Mouse (Mus musculus) heart, adult 18-20 months (tissue): Measurements from ENCODE around the gene Hpd. TPM values are rescaled to one million over a fixed set of nuclear protein-coding genes. Genes with fewer than 3 reads are reported as not detected.
A peak's percentile ranks its signal among the peaks of the same experiment; 100 is the strongest.
"Not testable (repeated sequence)": the region's sequence is repeated elsewhere in the genome, so short reads cannot be mapped to it uniquely, and the experiment has no call there.

Experiments used
- DNase-seq, 2 experiments: peaks; one replicate each; pipeline ENCODE4 v3.0.0; 2021 to 2022; ENCODE audit warnings: mixed read lengths in 1 of 2
- long read RNA-seq, 2 experiments: library from polyadenylated mRNA; stranded (forward); transcript quantifications; one replicate each; pipeline ENCODE4 v2.0.0; 2021
- total RNA-seq, 2 experiments: library from RNA; stranded (reverse); gene quantifications; 2 replicates each; pipeline ENCODE4 v1.2.3; 2021

Hpd gene
- total RNA-seq = under 1 TPM in 1 of 2 experiments, not detected in 1; 0.51 TPM
- long read RNA-seq, experiment 1 = 0 reads
- long read RNA-seq, experiment 2 = 0 reads

DNA sequence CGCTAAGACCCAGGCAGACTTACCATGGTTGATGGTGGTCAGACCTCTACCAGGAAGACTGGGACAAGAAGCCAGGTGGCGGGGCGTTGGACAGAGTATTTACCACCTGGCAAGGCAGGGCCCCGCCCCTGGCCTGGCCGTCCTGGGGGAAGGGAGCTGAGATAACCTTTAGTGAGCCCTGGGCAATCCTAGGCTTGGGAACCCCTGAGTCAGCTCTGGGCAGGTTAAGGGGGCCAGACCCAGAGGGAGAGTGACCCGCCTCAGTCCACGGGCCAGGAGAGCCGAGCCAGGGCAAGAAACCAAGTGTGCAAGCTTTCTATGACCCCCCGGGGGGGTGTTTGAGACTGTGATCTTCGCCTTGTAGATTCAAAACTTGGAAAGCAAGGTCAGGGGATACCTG, at the start of gene Hpd:
Gene Hpd (minus strand): TSS at position 77 of the 400 bp plus-strand sequence.
- no peak for DNase-seq

DNA sequence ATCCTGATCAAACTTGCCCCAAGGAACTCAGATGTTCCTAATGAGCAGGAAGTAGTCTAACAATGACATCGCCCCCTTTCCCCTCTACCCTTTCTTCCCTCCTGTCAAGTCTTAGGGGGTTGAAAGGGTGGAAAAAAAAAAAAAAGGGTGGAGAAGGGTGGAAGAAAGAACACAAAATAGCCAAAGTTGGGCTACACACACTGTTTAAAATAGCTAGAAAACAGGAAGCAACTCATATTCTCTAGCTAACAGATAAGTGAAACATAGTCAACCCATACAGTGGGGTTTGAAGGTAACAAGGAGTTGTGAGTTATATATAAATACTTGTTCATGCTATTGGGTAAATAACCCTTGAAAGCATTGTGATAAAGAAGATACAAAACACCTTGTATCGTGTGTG, 49.7 kb upstream of the Hpd start:
- no peak for DNase-seq

GRCm38 (mm10) chr5:123229296-123229695, 46.8 kb upstream of the Hpd start:
- no peak for DNase-seq

DNA sequence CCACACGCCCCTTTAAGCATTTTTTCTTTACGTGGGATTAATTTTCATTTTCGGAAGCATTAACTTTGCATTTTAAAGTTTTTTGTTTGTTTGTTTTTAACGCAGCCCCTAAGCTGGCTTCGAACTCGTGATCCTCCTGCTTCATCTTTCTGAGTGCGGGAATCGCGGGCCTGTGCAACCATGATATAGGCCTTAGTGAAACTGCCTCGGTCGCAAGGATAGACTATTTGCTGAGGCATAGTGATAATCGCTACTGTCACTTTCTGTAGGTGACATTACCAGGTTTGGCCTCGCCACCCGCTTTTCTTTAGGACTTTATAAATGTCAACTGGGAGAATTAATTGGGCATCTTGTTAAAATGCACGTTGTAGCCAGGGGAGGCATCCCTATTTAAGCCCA, 46.0 kb upstream of the Hpd start:
- DNase-seq = no peak

DNA sequence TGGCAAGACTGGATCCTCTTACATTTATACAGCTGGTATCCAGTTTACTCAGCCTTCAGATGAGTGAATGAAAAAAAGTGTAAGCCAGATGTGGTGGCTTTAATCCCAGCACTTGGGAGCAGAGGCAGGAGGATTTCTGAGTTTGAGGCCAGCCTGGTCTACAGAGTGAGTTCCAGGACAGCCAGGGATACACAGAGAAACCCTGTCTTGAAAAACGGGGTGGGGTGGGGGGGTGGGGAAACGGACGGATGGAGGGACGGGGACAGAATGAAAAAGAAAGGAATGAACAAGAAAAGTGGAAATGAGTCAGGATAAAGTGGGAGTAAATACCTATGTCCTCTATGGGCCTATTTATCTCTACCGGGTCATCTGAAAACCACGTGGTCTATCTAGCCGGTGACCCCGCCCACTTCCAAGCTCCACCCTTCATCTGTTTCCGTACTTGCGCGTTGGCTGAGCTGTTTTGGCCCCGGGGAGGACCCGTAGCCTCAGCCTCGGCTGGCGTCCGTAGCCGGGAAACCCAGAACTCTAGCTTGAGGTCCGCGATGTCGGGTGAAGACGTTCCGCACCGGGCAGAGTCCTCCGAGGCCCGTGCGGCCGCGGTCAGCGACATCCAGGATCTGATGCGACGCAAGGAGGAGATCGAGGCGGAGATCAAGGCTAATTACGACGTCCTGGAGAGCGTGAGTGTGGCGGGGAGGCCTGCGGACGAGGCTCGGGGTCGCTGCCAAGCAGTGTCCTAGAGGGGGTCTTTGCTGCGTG, 45.4 kb upstream of the Hpd start:
- peak; percentile 95 to 96 for DNase-seq

- DNase-seq = no peak
Observed at GRCm38 (mm10) chr5:123226851-123227250, 44.3 kb upstream of the Hpd start.

DNA sequence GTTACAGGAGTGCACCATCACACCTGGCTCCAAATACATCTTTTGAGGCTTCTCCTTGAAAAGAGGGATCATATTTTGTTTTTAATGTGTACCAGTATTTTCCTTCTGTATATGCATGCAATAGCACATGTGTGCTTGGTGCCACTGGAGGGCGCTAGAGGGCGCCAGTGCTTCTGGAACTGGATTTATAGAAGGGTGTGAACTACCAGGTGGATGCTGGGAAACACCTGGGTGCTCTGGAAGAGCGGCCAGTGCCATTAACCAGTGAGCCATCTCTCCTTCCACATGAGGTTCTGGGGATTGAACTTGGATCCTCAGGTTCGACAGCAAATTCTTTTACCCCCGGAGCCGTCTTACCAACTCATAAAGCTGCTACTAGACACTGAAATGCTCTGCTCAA, 41.3 kb upstream of the Hpd start:
- not testable (repeated sequence) for DNase-seq

DNA sequence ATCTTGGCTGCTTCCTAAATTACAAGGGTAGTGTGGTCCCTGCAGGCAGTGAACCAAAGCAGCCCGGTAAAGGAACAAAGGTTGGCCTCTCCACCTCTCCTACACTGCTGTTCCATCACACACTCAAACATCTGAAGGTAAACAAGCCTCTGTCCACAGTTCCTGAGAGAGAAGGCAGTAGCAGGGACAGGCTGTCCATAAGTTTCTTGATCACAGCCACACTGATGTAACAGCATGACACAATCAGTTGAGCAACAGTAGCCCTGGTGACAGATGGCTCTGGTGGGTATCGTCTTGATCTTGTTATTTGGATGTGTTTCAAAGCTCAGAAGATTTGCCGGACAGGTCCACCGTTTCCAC, 40.5 kb upstream of the Hpd start:
- no peak for DNase-seq

DNA sequence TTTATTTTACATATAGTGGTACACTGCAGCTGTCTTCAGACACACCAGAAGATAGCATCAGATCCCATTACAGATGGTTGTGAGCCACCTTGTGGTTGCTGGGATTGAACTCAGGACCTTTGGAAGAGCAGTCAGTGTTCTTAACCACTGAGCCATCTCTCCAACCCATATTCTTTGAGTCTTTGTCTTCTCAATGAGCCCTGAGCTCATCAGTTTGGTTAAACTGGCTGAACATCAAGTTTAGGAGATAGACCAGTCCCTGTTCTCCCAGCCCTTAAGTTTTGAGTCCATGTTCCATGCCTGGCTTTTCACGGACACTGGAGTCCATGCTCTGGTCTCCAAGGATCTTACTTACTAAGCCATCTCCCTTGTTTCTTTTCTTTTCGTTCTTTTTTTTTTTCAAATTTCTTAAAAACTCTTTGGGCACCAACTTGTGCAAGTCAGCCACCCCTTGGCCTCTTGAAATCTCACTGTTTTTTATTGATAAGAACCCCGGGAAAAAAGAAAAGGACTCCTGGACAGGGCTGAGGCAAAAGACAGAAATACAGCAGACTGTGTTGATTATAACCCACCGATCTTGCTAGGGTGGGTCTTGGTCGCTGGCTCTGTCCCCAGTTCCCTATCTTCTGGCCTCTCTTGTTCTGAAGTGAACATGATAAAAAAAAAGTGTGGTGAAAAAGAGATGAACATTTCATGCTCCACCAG, 40.0 kb upstream of the Hpd start:
- not testable (repeated sequence) for DNase-seq

GRCm38 (mm10) chr5:123203591-123203990, 21.1 kb upstream of the Hpd start:
- DNase-seq = not testable (repeated sequence)

GRCm38 (mm10) chr5:123202771-123203170, 20.2 kb upstream of the Hpd start:
- DNase-seq = not testable (repeated sequence)

- no peak for DNase-seq
Observed at GRCm38 (mm10) chr5:123201987-123202386, 19.5 kb upstream of the Hpd start.

- no peak for DNase-seq
Observed at GRCm38 (mm10) chr5:123201523-123201892, 19.0 kb upstream of the Hpd start.

DNA sequence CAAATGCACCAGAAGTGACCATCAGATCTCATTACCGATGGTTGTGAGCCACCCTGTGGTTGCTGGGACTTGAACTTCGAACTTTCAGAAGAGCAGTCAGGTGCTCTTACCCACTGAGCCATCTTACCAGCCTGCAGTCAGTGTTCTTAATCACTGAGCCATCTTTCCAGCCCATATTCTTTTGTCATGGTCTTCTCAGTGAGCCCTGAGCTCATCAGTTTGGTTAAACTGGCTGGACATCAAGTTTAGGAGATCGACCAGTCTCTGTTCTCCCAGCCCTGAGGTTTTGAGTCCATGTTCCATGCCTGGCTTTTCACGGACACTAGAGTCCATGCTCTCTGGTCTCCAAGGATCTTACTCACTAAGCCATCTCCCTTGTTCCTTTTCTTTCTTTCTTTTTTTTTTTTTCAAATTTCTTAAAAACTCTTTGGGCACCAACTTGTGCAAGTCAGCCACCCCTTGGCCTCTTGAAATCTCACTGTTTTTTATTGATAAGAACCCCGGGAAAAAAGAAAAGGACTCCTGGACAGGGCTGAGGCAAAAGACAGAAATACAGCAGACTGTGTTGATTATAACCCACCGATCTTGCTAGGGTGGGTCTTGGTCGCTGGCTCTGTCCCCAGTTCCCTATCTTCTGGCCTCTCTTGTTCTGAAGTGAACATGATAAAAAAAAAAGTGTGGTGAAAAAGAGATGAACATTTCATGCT, 18.4 kb upstream of the Hpd start:
- not testable (repeated sequence) for DNase-seq

- no peak for DNase-seq
Observed at GRCm38 (mm10) chr5:123198523-123198922, 16.0 kb upstream of the Hpd start.

GRCm38 (mm10) chr5:123196746-123197145, 14.2 kb upstream of the Hpd start:
- DNase-seq = no peak

GRCm38 (mm10) chr5:123195500-123196000, 13.0 kb upstream of the Hpd start:
- DNase-seq = no peak

- no peak for DNase-seq
Observed at GRCm38 (mm10) chr5:123194856-123195255, 12.3 kb upstream of the Hpd start.

- no peak for DNase-seq
Observed at GRCm38 (mm10) chr5:123193436-123193835, 10.9 kb upstream of the Hpd start.

- DNase-seq = no peak
Observed at GRCm38 (mm10) chr5:123192606-123193150, 10.2 kb upstream of the Hpd start.

- no peak for DNase-seq
Observed at GRCm38 (mm10) chr5:123191427-123191826, 8.9 kb upstream of the Hpd start.

- DNase-seq = no peak
Observed at GRCm38 (mm10) chr5:123190912-123191311, 8.4 kb upstream of the Hpd start.

DNA sequence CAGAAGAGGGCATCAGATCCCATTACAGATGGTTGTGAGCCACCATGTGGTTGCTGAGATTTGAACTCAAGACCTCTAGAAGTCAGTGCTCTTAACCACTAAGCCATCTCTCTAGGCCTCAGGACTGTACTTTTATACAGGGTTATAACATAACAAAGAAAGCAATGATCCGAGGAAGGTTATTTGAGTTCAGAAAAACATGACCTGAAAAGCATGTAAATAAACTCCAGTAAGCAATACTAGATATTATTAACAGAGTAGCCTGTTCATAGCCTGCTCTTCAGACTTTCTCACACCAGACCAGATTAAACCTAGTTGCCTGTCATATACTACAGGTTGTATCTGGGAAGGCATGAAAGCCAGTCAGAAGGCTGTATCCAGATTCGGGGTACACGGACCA, 4.8 kb upstream of the Hpd start:
- DNase-seq = no peak
